Comparison of ENCODE assay signal across 30 mouse cellular contexts in the genomic region with DNA sequence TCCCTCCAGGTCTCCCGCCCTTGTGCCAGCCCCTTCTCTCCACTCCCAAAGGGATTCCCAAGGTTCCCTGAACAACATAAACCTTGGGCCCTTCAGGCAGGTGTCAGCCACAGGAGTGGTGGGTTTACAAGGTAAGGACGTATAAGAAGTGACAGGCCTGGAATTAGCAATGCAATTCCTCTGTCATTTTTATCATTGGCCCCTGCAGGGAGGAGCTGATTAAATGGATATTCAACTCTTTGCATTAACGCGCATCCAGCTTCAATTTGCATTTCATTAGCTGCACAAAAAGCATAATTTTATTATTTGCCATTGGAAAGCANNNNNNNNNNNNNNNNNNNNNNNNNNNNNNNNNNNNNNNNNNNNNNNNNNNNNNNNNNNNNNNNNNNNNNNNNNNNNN.
DNase-seq lines count a peak whose midpoint lies in the region; ATAC-seq and TF ChIP-seq lines count a peak whose summit lies in the region.
"Had no signal": no experiment of that assay in that cellular context is flagged by ENCODE, and none has a peak within 500 bp of the region (broad histone marks: within the 10 kb centered on the region; RNA-seq: fewer than 3 reads in every experiment).

No protein-coding gene starts in this region.

- no peaks in the 10 kb centered on the region for H3K27me3 ChIP-seq in forebrain, embryonic 15.5 days
- no peaks in the 10 kb centered on the region for H3K27me3 ChIP-seq in forebrain, embryonic 13.5 days
- H3K27me3 ChIP-seq in hindbrain, embryonic 14.5 days (ENCODE audit: control insufficient read depth, insufficient read depth, low read length), result no peaks in the 10 kb centered on the region
- H3K27me3 ChIP-seq in hindbrain, embryonic 11.5 days (ENCODE audit: control insufficient read depth, insufficient read depth, low read length), result no peaks in the 10 kb centered on the region
- H3K27me3 ChIP-seq in midbrain, embryonic 14.5 days (ENCODE audit: control insufficient read depth, insufficient read depth, low read length), result no peaks in the 10 kb centered on the region
- H3K27me3 ChIP-seq in midbrain, postnatal 0 days (ENCODE audit: insufficient read depth, low read length), result no peaks in the 10 kb centered on the region
- H3K27me3 ChIP-seq: CH12.LX; embryonic facial prominence, embryonic 13.5 days; heart, embryonic 12.5 days; heart, embryonic 15.5 days; intestine, embryonic 15.5 days; Patski had no signal

- no peak overlapping the region for H3K4me2 ChIP-seq in forebrain, embryonic 15.5 days (replicated peaks)
- H3K4me2 ChIP-seq in forebrain, embryonic 13.5 days, result no peak overlapping the region
- no peak overlapping the region for H3K4me2 ChIP-seq in hindbrain, embryonic 14.5 days (replicated peaks)
- H3K4me2 ChIP-seq in hindbrain, embryonic 11.5 days (replicated peaks; ENCODE audit: low read depth, low read length), result no peak overlapping the region
- H3K4me2 ChIP-seq in midbrain, embryonic 14.5 days (ENCODE audit: low read length), result no peak overlapping the region
- no peak overlapping the region for H3K4me2 ChIP-seq in midbrain, postnatal 0 days (ENCODE audit: low read depth, low read length, poor library complexity, severe bottlenecking)
- H3K4me2 ChIP-seq: embryonic facial prominence, embryonic 13.5 days; heart, embryonic 12.5 days; heart, embryonic 15.5 days; intestine, embryonic 15.5 days had no signal

- no peaks in the 10 kb centered on the region for H3K9me3 ChIP-seq in forebrain, embryonic 15.5 days
- no peaks in the 10 kb centered on the region for H3K9me3 ChIP-seq in forebrain, embryonic 13.5 days (replicated peaks)
- H3K9me3 ChIP-seq in hindbrain, embryonic 14.5 days (ENCODE audit: control insufficient read depth, low read length), result no peaks in the 10 kb centered on the region
- H3K9me3 ChIP-seq in hindbrain, embryonic 11.5 days (ENCODE audit: control insufficient read depth, low read length), result no peaks in the 10 kb centered on the region
- no peaks in the 10 kb centered on the region for H3K9me3 ChIP-seq in midbrain, embryonic 14.5 days (ENCODE audit: control insufficient read depth, low read length)
- H3K9me3 ChIP-seq in midbrain, postnatal 0 days (ENCODE audit: low read length), result no peaks in the 10 kb centered on the region
- H3K9me3 ChIP-seq: embryonic facial prominence, embryonic 10.5 days; embryonic facial prominence, embryonic 13.5 days; heart, embryonic 12.5 days; heart, embryonic 15.5 days; hindbrain, embryonic 10.5 days; intestine, embryonic 15.5 days had no signal

- no peak for ATAC-seq in forebrain, embryonic 15.5 days (replicated peaks)
- no peak for ATAC-seq in forebrain, embryonic 13.5 days
- no peak for ATAC-seq in hindbrain, embryonic 14.5 days (ENCODE audit: low FRiP score)
- ATAC-seq in hindbrain, embryonic 11.5 days (ENCODE audit: low FRiP score), result no peak
- ATAC-seq in midbrain, embryonic 14.5 days (ENCODE audit: low FRiP score, low TSS enrichment), result no peak
- ATAC-seq in midbrain, postnatal 0 days (ENCODE audit: low FRiP score), result no peak
- ATAC-seq: intestine, embryonic 15.5 days; Patski had no signal

- no peak for TF ChIP-seq POLR2A in brain, embryonic 14.5 days (IDR thresholded peaks at IDR 0.05; ENCODE audit: borderline replicate concordance, extremely low read depth, insufficient read depth, insufficient read length, poor library complexity, severe bottlenecking)

- no peaks in the 10 kb centered on the region for H3K36me3 ChIP-seq in forebrain, embryonic 15.5 days
- H3K36me3 ChIP-seq in forebrain, embryonic 13.5 days (ENCODE audit: poor library complexity, severe bottlenecking), result no peaks in the 10 kb centered on the region
- H3K36me3 ChIP-seq in hindbrain, embryonic 14.5 days (replicated peaks; ENCODE audit: control insufficient read depth, insufficient read depth), result no peaks in the 10 kb centered on the region
- H3K36me3 ChIP-seq in hindbrain, embryonic 11.5 days (ENCODE audit: control insufficient read depth, insufficient read depth, low read length), result no peaks in the 10 kb centered on the region
- H3K36me3 ChIP-seq in midbrain, embryonic 14.5 days (ENCODE audit: control insufficient read depth, insufficient read depth, low read length), result no peaks in the 10 kb centered on the region
- H3K36me3 ChIP-seq in midbrain, postnatal 0 days (ENCODE audit: insufficient read depth, low read length), result no peaks in the 10 kb centered on the region
- H3K36me3 ChIP-seq: embryonic facial prominence, embryonic 10.5 days; embryonic facial prominence, embryonic 13.5 days; G1E; heart, embryonic 12.5 days; heart, embryonic 15.5 days; hindbrain, embryonic 10.5 days; intestine, embryonic 15.5 days had no signal

- DNase-seq in hindbrain, embryonic 14.5 days (ENCODE audit: low spot score), result no peak
- no peak for DNase-seq in hindbrain, embryonic 11.5 days (ENCODE audit: low spot score)
- peak; percentile 55 for DNase-seq in midbrain, embryonic 14.5 days
- DNase-seq in midbrain, postnatal 0 days (ENCODE audit: low spot score), result no peak
- peak; percentile 67 for DNase-seq in brain, embryonic 14.5 days (ENCODE audit: low read depth)
- DNase-seq in adrenal gland, adult 8-10 months, result no peak
- DNase-seq: adrenal gland, postnatal 14 days; B cell, adult 2 months; cerebellum, adult 11-12 months; cerebellum, adult 8-10 months; cerebellum, postnatal 10 days; cerebellum, postnatal 36 days; embryo, embryonic 11 days; gastrocnemius, postnatal 25 days; heart, adult 18-20 months; heart, postnatal 10 days; heart, postnatal 36 days; kidney, adult 11 months had no signal

- WGBS in forebrain, embryonic 15.5 days, result 60% methylated on average over 4 of the region's 4 CpGs
- 70% methylated on average over 4 of the region's 4 CpGs for WGBS in forebrain, embryonic 13.5 days
- WGBS in hindbrain, embryonic 14.5 days, result 48% methylated on average over 4 of the region's 4 CpGs
- WGBS in hindbrain, embryonic 11.5 days, result 77% methylated on average over 4 of the region's 4 CpGs
- 45% methylated on average over 4 of the region's 4 CpGs for WGBS in midbrain, embryonic 14.5 days
- WGBS in midbrain, postnatal 0 days, result 48% methylated on average over 4 of the region's 4 CpGs

- peak overlapping the region; percentile 65 for H3K27ac ChIP-seq in forebrain, embryonic 15.5 days (replicated peaks)
- H3K27ac ChIP-seq in forebrain, embryonic 13.5 days, result no peak overlapping the region
- 0 out of 2 replicates have a peak overlapping the region, but pooled peaks have one; percentile 6 for H3K27ac ChIP-seq in hindbrain, embryonic 14.5 days
- H3K27ac ChIP-seq in hindbrain, embryonic 11.5 days (ENCODE audit: low read depth, low read length), result no peak overlapping the region
- peak overlapping the region; percentile 16; the same call in 1 of the 2 replicates for H3K27ac ChIP-seq in midbrain, embryonic 14.5 days (replicated peaks; ENCODE audit: low read depth, low read length)
- H3K27ac ChIP-seq in midbrain, postnatal 0 days (ENCODE audit: low read depth, low read length), result no peak overlapping the region
- H3K27ac ChIP-seq: embryonic facial prominence, embryonic 10.5 days; embryonic facial prominence, embryonic 13.5 days; heart, embryonic 15.5 days; hindbrain, embryonic 10.5 days; intestine, embryonic 15.5 days had no signal

- H3K4me1 ChIP-seq in forebrain, embryonic 15.5 days, result no peaks in the 10 kb centered on the region; the same call in 1 of the 2 replicates
- 0 out of 2 replicates have a peak, but pooled peaks cover 2% of the 10 kb centered on the region for H3K4me1 ChIP-seq in forebrain, embryonic 13.5 days
- H3K4me1 ChIP-seq in hindbrain, embryonic 14.5 days (replicated peaks; ENCODE audit: control insufficient read depth, insufficient read depth, low read length), result 0 out of 2 replicates have a peak, but pooled peaks cover 2% of the 10 kb centered on the region
- no peaks in the 10 kb centered on the region for H3K4me1 ChIP-seq in hindbrain, embryonic 11.5 days (replicated peaks; ENCODE audit: control insufficient read depth, insufficient read depth, low read length)
- H3K4me1 ChIP-seq in midbrain, embryonic 14.5 days (ENCODE audit: control insufficient read depth, insufficient read depth, low read length), result 0 out of 2 replicates have a peak, but pooled peaks cover 6% of the 10 kb centered on the region
- no peaks in the 10 kb centered on the region for H3K4me1 ChIP-seq in midbrain, postnatal 0 days (ENCODE audit: insufficient read depth, low read length)
- H3K4me1 ChIP-seq: embryonic facial prominence, embryonic 10.5 days; embryonic facial prominence, embryonic 13.5 days; heart, embryonic 12.5 days; heart, embryonic 15.5 days; hindbrain, embryonic 10.5 days; intestine, embryonic 15.5 days had no signal

- H3K9ac ChIP-seq in forebrain, embryonic 15.5 days (replicated peaks), result no peak overlapping the region
- H3K9ac ChIP-seq in forebrain, embryonic 13.5 days, result no peak overlapping the region
- no peak overlapping the region for H3K9ac ChIP-seq in hindbrain, embryonic 14.5 days
- H3K9ac ChIP-seq in hindbrain, embryonic 11.5 days (ENCODE audit: low read depth, low read length), result no peak overlapping the region
- no peak overlapping the region for H3K9ac ChIP-seq in midbrain, embryonic 14.5 days (replicated peaks; ENCODE audit: low read length)
- H3K9ac ChIP-seq in midbrain, postnatal 0 days (replicated peaks; ENCODE audit: low read length, poor library complexity, severe bottlenecking), result no peak overlapping the region
- H3K9ac ChIP-seq: embryonic facial prominence, embryonic 13.5 days; heart, embryonic 12.5 days; heart, embryonic 15.5 days; intestine, embryonic 15.5 days had no signal

- TF ChIP-seq CTCF in midbrain, postnatal 0 days (IDR thresholded peaks at IDR 0.05), result no peak
- no peak for TF ChIP-seq CTCF in brain, embryonic 14.5 days (IDR thresholded peaks at IDR 0.05; ENCODE audit: borderline replicate concordance, extremely low read depth, insufficient read depth, insufficient read length)

- H3K4me3 ChIP-seq in forebrain, embryonic 15.5 days, result no peak overlapping the region
- H3K4me3 ChIP-seq in forebrain, embryonic 13.5 days, result no peak overlapping the region
- H3K4me3 ChIP-seq in hindbrain, embryonic 14.5 days (replicated peaks; ENCODE audit: low read length), result no peak overlapping the region
- H3K4me3 ChIP-seq in hindbrain, embryonic 11.5 days (ENCODE audit: low read depth, low read length), result no peak overlapping the region
- H3K4me3 ChIP-seq in midbrain, embryonic 14.5 days (replicated peaks; ENCODE audit: low read depth, low read length), result no peak overlapping the region
- H3K4me3 ChIP-seq in midbrain, postnatal 0 days (ENCODE audit: low read depth, low read length), result no peak overlapping the region
- H3K4me3 ChIP-seq: embryonic facial prominence, embryonic 10.5 days; embryonic facial prominence, embryonic 13.5 days; erythroblast, embryonic 14.5 days; heart, embryonic 12.5 days; heart, embryonic 15.5 days; hindbrain, embryonic 10.5 days; intestine, embryonic 15.5 days had no signal

Comparison
In these comparisons a context has a peak if more than half of its experiments do, and no peak if none do; other contexts are left out.
1. H3K27ac ChIP-seq: peak in forebrain, embryonic 15.5 days (single experiment), hindbrain, embryonic 14.5 days (single experiment) and midbrain, embryonic 14.5 days (single experiment); none in forebrain, embryonic 13.5 days (single experiment), hindbrain, embryonic 11.5 days (single experiment) and midbrain, postnatal 0 days (single experiment).
2. DNase-seq: peak in midbrain, embryonic 14.5 days (single experiment) and brain, embryonic 14.5 days (single experiment); none in hindbrain, embryonic 14.5 days (single experiment), hindbrain, embryonic 11.5 days (single experiment), midbrain, postnatal 0 days (single experiment) and adrenal gland, adult 8-10 months (single experiment).